Mouse (Mus musculus) G1E (cell line): ENCODE data around the gene D5Ertd579e.

Source experiments
- CTCF ChIP-seq: IDR thresholded peaks from 2 replicates; pipeline ENCODE4 v1.5.1; 2012; ENCODE audit warnings: low read depth, low read length, inconsistent platforms, mixed read lengths
- GATA1 ChIP-seq: IDR thresholded peaks from 2 replicates; pipeline ENCODE4 v1.6.1; 2012; ENCODE audit warnings: borderline replicate concordance, low read length, inconsistent platforms, mixed read lengths
- GATA2 ChIP-seq: IDR thresholded peaks from 2 replicates; pipeline ENCODE4 v1.6.1; 2012; ENCODE audit warnings: low read depth, low read length, inconsistent platforms, borderline replicate concordance
- POLR2AphosphoS5 ChIP-seq: IDR thresholded peaks from 2 replicates; pipeline ENCODE4 v1.6.1; 2012; ENCODE audit warnings: low read depth, low read length, inconsistent platforms; ENCODE audit not compliant: insufficient replicate concordance
- TAL1 ChIP-seq: conservative IDR thresholded peaks from 2 replicates; pipeline ENCODE4 v1.6.1; 2012; ENCODE audit warnings: low read depth, low read length, inconsistent platforms, mixed read lengths

DNA sequence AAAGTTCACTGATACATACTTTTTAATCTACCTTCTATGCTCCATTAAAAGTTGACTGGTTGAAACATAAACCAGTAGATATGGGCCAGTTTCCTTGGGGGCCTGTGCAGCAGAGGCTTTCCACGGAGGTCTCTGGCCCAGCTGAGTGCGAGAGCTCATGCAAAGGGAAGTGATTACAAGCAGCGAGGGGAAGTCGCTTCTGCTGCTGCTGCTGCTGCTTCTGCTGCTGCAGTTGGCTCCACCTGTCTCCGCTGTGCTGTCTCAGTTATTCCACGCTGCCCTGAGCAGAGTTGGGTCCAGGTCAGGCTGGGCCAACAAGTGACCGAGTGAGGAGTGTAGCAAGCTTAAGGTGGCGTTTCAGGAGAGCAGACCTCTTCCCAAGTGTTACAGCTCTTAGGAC is 27.3 kb downstream of the D5Ertd579e start:
- TF ChIP-seq GATA1 (no peak), CTCF (no peak), POLR2AphosphoS5 (no peak), TAL1 (no peak), GATA2 (no peak)
